Mouse (Mus musculus) midbrain, postnatal 0 days (tissue): ENCODE data around the gene Drd3. TPM values are rescaled to one million over a fixed set of nuclear protein-coding genes. Genes with fewer than 3 reads are reported as not detected.

Experiments used
- ATAC-seq: fragments of 200-750 bp; cut with Nextera tagmentation; 2 replicates; pipeline ENCODE4 v1.8.0; 2017; ENCODE audit warnings: moderate number of reproducible peaks, mild to moderate bottlenecking, moderate TSS enrichment, moderate library complexity; ENCODE audit not compliant: low FRiP score
- DNase-seq: peaks from one replicate; pipeline ENCODE4 v3.0.0-alpha.2; 2015; ENCODE audit warnings: low spot score
- H3K27ac ChIP-seq: fragments of 300-500 bp; sonication (generic); 2 replicates; pipeline ENCODE4 v1.5.1; 2014; ENCODE audit warnings: low read depth, mild to moderate bottlenecking, low read length, mixed read lengths
- H3K27me3 ChIP-seq: fragments of 300-500 bp; sonication (generic); 2 replicates; pipeline ENCODE4 v1.6.1; 2014; ENCODE audit warnings: low read length, control low read depth, mixed read lengths; ENCODE audit not compliant: insufficient read depth
- H3K36me3 ChIP-seq: fragments of 300-500 bp; sonication (generic); 2 replicates; pipeline ENCODE4 v1.6.1; 2014; ENCODE audit warnings: low read length, control low read depth, mixed read lengths; ENCODE audit not compliant: insufficient read depth
- H3K4me1 ChIP-seq: fragments of 300-500 bp; sonication (generic); 2 replicates; pipeline ENCODE4 v1.6.1; 2014; ENCODE audit warnings: mild to moderate bottlenecking, control low read depth, antibody characterized with exemption, low read length, mixed read lengths; ENCODE audit not compliant: insufficient read depth
- H3K4me2 ChIP-seq: fragments of 300-500 bp; sonication (generic); 2 replicates; pipeline ENCODE4 v1.6.1; 2014; ENCODE audit warnings: low read depth, mild to moderate bottlenecking, low read length, mixed read lengths; ENCODE audit not compliant: poor library complexity, severe bottlenecking
- H3K4me3 ChIP-seq: fragments of 300-500 bp; sonication (generic); 2 replicates; pipeline ENCODE4 v1.5.1; 2014; ENCODE audit warnings: low read depth, mild to moderate bottlenecking, low read length, moderate library complexity
- H3K9ac ChIP-seq: fragments of 300-500 bp; sonication (generic); replicated peaks from 2 replicates; pipeline ENCODE4 v1.6.1; 2014; ENCODE audit warnings: mild to moderate bottlenecking, low read length, moderate library complexity, mixed read lengths; ENCODE audit not compliant: poor library complexity, severe bottlenecking
- H3K9me3 ChIP-seq: fragments of 300-500 bp; sonication (generic); 2 replicates; pipeline ENCODE4 v1.6.1; 2016; ENCODE audit warnings: low read length, control low read depth
- CTCF ChIP-seq: IDR thresholded peaks from 2 replicates; pipeline ENCODE4 v1.5.1; 2016; ENCODE audit warnings: antibody characterized with exemption, mild to moderate bottlenecking
- WGBS: fragments of 180-500 bp; shearing (Covaris S2); extraction: QIAGEN DNeasy Blood & Tissue Kit; methylation state at CpG from one replicate; pipeline ENCODE4 v1.1.7; 2014; 5-methylcytosine and 5-hydroxymethylcytosine counted together
- polyA plus RNA-seq: library from polyadenylated mRNA; unstranded; fragments of >200 nt; fragmentation: Nextera tagmentation; extraction: Ambion mirVana; gene quantifications from 2 replicates; pipeline ENCODE4 v1.2.1, GENCODE M21; 2015
- total RNA-seq: library from RNA; depleted of rRNA; stranded (reverse); fragments of >200 nt; gene quantifications from 2 replicates; pipeline ENCODE4 v1.2.3, GENCODE M21; 2014

Gene Drd3
- total and polyA plus RNA-seq, 2 experiments from 2014 or later = not detected

DNA sequence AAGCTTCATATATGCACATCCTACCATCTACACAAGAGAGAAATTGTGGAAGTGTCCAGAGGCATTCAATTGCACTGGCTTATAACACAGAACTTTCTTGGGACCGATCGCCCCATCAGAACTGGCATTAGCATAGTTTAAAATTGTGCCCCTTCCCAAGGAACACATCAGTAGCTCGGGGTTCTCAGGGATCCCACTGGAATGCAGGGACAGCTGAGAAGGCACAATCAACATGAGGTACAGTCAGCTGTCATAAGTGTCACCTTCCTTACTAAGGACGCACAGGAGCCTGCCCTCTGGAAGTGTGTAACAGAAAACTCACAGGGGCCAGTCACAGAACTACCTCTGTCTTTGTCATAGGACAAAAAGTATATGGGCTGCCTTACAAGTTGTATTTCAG is 19.7 kb downstream of the Drd3 start:
- Histone ChIP-seq H3K27me3 (no peaks in the 10 kb centered on the region), H3K27ac (no peak overlapping the region), H3K4me1 (no peaks in the 10 kb centered on the region), H3K4me3 (no peak overlapping the region), H3K9me3 (no peaks in the 10 kb centered on the region), H3K9ac (no peak overlapping the region), H3K36me3 (no peaks in the 10 kb centered on the region), H3K4me2 (no peak overlapping the region)
- WGBS = 89% methylated on average over 4 of the region's 4 CpGs
- DNase-seq (no peak), ATAC-seq (no peak)
- TF ChIP-seq CTCF = no peak

DNA sequence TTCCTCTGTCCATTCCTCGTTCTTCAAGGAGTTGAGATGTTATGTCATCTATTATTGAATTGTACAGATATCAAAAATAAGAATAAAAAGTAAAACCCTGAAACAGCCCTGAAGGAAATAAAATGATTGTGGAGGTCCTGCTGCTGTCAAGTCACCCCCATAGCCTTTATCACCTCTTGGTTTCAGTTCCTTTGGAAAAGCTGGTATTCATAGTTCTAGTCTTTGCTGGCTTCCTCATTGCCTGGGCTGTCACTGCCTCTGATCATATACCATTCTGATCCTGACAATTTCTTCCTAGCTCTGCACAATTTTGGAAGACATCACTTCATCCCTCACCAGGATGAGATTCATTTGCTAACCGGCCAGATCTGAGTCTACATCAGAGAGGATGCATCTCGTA is 23.1 kb downstream of the Drd3 start:
- Histone ChIP-seq H3K27me3 (no peaks in the 10 kb centered on the region), H3K4me3 (no peak overlapping the region), H3K4me1 (no peaks in the 10 kb centered on the region), H3K36me3 (no peaks in the 10 kb centered on the region), H3K4me2 (no peak overlapping the region), H3K9ac (no peak overlapping the region), H3K27ac (no peak overlapping the region), H3K9me3 (no peaks in the 10 kb centered on the region)
- no peak for TF ChIP-seq CTCF
- ATAC-seq (no peak), DNase-seq (no peak)
- WGBS = 86% methylated on average over 3 of the region's 3 CpGs

GRCm38 (mm10) chr16:43799541-43799940 is 45.7 kb downstream of the Drd3 start:
- Histone ChIP-seq H3K9me3 (no peaks in the 10 kb centered on the region), H3K4me3 (no peak overlapping the region), H3K4me1 (0 out of 2 replicates have a peak, but pooled peaks cover 2% of the 10 kb centered on the region), H3K27me3 (no peaks in the 10 kb centered on the region), H3K36me3 (no peaks in the 10 kb centered on the region), H3K4me2 (no peak overlapping the region), H3K9ac (no peak overlapping the region), H3K27ac (no peak overlapping the region)
- no peak for DNase-seq
- no peak for TF ChIP-seq CTCF
- ATAC-seq = no peak
- 27% methylated on average over 4 of the region's 4 CpGs for WGBS

DNA sequence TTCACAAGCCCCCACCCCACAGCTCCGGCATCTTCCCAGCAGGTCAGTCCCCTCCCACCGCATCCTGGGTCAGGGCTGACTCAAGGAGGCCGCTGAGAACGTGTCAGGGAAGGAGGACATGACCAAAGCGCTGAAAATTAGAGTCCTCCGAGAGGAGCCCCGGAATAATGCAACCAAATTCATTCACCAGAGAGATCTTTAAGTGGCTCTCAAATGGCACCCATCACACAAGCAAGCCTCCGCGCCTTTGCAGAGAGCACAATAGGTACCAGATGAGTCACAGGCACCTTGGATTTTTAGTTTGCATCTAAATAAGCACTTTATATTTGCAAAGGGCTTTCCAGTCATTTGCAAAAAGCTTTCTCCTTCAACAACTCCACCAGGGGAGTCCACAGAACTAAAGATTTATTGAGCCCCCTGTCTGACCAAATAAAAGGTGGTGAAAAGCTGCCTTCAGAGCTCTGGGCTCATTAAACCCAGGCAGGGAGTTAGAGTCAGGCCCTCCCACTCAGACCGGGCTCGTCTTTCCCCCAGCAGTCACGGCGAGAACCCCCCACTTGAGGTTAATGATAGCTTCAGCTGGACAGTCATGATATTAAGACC is 46.4 kb downstream of the Drd3 start:
- Histone ChIP-seq H3K27me3 (no peaks in the 10 kb centered on the region), H3K4me1 (0 out of 2 replicates have a peak, but pooled peaks cover 2% of the 10 kb centered on the region), H3K4me2 (no peak overlapping the region), H3K9me3 (no peaks in the 10 kb centered on the region), H3K36me3 (no peaks in the 10 kb centered on the region), H3K27ac (no peak overlapping the region), H3K9ac (no peak overlapping the region), H3K4me3 (no peak overlapping the region)
- DNase-seq = no peak
- WGBS = 13% methylated on average over 13 of the region's 13 CpGs
- no peak for TF ChIP-seq CTCF
- ATAC-seq = no peak

DNA sequence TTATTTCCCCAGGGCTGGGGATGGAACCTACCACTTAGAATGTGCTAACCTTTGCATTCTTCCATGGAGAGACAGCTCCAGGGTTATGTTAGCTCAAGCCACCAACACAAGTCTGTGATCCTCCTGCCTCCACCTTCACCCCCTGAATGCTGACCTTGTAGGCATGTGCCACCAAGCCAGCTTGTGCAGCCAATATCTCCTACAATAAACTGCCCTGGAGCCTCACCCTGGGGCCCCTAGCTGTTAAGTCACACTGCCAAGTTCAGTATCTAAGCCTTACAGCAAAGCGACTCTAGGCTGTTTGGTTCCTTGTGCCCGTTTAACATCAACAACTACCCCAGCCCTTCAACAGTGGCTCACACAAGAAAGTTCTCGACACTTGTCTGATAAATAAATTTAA is 47.3 kb downstream of the Drd3 start:
- no peak overlapping the region for H3K27ac ChIP-seq
- DNase-seq (no peak), ATAC-seq (no peak)
- no peaks in the 10 kb centered on the region for H3K9me3 ChIP-seq
- 55% methylated on average over 3 of the region's 3 CpGs for WGBS
- H3K36me3 ChIP-seq = no peaks in the 10 kb centered on the region
- no peaks in the 10 kb centered on the region for H3K27me3 ChIP-seq
- TF ChIP-seq CTCF = no peak
- no peak overlapping the region for H3K4me2 ChIP-seq
- no peak overlapping the region for H3K9ac ChIP-seq
- H3K4me3 ChIP-seq = no peak overlapping the region
- H3K4me1 ChIP-seq = 0 out of 2 replicates have a peak, but pooled peaks cover 2% of the 10 kb centered on the region

- peak; percentile 79 for DNase-seq
- H3K4me3 ChIP-seq = peak overlapping the region; percentile 35
- H3K9me3 ChIP-seq = no peaks in the 10 kb centered on the region
- 0 out of 2 replicates have a peak overlapping the region, but pooled peaks have one; percentile 29 for H3K9ac ChIP-seq
- H3K27ac ChIP-seq = no peak overlapping the region
- H3K36me3 ChIP-seq = no peaks in the 10 kb centered on the region
- under 1% methylated on average over 18 of the region's 18 CpGs for WGBS
- H3K4me2 ChIP-seq = peak overlapping the region; percentile 70
- 0 out of 2 replicates have a peak, but pooled peaks cover 2% of the 10 kb centered on the region for H3K4me1 ChIP-seq
- H3K27me3 ChIP-seq = no peaks in the 10 kb centered on the region
- ATAC-seq = peak; percentile 77
- TF ChIP-seq CTCF = peak; percentile 86
These were observed 48.0 kb downstream of the Drd3 start for GRCm38 (mm10) chr16:43801791-43802307.
